Mouse (Mus musculus) gastrocnemius, adult 18-20 months (tissue): ENCODE results near the gene Cdc26. TPM values are rescaled to one million over a fixed set of nuclear protein-coding genes. Genes with fewer than 3 reads are reported as not detected.

Experiments used
- DNase-seq: peaks from one replicate; pipeline ENCODE4 v3.0.0; 2021; ENCODE audit warnings: low spot score
- total RNA-seq, 2 experiments: library from RNA; stranded (reverse); gene quantifications; 2 replicates each; pipeline ENCODE4 v1.2.3; 2021

The Cdc26 gene
- total RNA-seq, 2 experiments from 2014 or later: 50.0 to 51.6 TPM

DNA sequence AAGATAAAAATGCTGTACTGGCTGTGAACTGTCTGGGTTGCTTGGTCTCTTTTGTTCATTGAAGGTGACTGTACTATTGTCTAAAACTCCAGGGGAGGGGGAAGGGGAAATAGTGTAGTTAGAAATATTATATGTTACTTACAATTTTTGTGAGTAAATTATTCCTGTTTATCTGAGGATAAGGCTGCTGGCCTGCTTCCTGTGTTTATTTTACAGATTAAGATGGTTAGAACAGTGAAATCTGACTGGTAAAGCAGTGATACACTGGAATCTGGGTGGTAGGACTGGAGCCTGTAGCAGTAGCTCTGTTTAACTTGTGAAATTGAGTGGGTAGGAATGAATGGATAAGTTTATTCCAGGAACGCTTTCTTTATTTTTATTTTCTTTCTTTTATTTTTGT, 46.4 kb downstream of the Cdc26 start:
- no peak for DNase-seq

DNA sequence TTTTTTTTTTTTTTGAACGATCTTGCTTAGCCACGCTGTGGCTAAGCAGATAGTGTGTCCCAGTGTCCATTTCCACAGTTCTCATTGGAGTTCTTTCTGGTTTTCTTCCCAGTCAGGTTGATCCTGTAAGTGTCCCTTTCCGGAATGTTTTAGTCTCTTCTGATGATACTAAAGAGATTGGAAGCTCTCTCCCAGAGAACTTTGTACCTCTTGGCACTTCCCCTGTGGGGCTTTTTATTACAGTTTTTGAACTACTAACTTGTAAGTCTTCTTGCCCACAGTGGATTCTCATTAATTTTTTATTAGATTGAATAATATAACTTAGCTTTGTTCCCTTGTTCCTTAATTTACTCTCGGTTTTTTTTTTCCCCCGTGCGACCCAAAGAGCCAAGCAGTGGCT, 46.9 kb downstream of the Cdc26 start:
- no peak for DNase-seq

DNA sequence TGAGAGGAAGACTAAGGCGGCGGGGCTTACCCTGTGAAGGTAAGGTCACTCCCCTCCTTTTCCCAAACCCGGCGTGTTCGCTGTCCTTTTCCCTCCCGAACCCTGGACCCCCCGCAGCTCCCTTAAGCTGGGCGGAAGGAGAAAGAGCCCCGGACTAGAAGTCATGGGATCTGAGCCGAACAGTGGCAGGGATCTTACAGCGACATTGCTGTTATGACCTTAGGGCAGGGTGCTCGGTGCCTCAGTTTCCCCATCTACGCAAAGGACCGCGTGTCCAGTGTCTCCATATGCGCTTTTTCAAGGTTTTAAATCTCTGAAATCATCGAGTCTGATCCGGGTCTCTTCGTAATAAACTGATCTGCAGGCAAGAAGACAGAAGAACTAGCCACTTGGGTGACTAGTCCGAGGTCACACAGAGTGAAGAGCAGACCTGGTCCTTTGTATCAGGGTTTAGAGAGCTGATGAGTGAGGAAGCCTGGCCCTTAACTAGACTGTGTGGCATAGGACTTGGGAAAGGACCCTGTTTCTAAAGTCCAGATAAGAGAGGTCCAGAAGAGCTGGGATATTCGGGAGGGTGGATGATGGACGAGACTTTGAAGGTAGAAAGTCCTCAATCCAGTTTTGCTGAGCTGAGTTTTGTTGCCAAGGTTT, 47.5 kb downstream of the Cdc26 start:
- DNase-seq: no peak

DNA sequence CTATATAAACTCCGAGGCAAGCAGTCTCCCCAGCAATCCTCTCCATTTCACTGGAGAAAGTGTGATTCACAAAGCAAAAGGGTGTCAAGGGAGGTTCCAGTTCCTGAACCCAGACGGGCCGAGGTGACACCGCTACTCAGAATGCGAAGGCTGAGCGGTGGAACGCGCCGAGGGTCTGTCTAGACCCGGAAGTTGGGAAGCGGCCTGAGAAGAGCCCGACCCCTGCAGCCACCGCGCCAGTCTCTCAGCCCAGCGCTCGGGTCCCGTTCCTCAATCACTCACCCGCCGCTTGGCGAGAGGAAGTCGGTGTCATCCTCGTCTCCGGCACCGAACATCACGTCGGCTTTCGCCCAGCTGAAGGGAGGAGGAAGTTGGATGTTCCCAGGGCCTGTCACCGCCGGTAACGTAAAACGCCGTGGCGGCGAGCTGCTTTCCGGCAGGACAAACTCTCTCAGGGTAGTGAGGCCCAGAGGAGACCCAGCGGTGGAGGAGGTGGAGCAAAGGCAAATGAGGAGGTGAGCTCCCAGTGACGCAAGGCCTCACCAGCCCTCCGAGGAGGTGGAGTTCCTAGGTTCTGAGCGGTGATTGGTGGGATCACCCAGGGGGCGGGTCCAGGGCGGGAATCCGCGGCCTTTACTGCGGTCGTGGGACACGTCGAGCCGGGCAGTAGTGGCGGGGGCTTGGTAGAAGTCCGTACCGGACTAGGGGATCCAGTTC, 48.2 kb downstream of the Cdc26 start, which contains the start of the genes Fkbp15 and Slc31a1:
Fkbp15 (minus strand) TSS at position 461 of the 717 bp plus-strand sequence.
Slc31a1 (plus strand) TSS at position 640 of the 717 bp plus-strand sequence.
- peak; percentile 97 for DNase-seq

DNA sequence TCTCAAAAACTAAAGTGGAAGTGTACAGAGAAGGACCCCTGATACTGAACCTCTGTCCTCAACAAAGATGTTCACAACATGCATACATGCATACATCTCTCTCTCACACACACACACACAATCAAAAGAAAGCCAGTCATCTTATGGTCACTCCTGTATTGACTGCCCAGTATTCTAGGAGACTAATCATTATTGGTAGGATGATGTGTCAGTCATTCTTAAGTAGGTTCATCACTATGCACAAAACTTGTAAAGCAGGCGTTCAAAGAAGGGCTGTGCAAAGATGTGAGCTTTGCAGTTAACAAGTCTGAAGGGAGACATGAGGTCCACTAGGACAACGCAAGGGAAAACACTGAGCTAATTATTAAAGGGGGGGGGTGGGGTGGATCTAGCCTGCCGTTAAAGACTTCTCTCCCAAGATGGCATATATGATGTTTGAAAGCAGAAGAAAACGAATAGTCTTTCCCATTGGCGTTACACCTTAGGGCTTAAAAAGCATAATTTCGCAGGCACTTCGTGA, 49.1 kb downstream of the Cdc26 start:
- no peak for DNase-seq

DNA sequence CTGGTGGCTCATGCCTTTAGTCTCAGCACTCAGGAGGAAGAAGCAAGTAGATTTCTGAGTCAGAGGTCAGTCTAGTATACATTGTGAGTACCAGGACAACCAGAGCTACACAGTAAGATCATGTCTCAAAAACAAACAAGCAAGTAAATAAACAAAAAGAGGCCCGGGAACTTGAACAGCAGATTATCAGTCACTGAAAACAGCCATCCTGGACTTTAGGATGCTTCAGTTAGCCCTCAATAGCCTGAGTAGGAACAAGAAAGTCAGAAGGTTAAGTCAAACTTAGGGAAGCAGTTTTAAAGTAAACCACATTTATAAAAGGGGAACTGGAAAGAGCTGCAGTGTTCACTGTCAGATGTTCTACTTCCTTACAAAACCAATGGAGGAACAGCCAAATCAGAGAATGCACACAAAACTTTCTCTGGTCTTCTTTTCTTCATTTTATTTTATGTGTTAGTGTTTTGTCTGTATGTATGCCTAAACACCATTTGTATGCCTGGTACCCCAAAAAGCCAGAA, 50.8 kb downstream of the Cdc26 start:
- no peak for DNase-seq

DNA sequence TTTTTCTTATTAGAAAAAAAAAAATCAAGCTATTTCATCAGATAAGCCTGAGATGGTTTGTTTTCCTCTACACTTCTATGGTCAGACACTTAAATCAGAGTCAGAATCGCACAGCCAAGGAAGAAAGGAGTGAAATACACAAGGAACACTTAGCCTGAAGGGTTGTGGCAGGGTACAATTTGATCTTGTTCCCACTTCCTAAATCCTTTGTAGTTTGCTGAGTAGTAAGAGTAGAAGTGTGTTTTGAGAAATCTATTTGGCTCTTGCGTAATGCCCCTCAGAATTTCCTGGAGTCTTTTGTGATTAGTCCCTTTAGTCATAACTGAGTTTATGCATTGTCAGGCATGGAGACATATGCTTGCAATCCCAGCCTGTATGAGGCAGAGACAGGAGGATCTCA, 59.1 kb downstream of the Cdc26 start:
- DNase-seq: no peak

DNA sequence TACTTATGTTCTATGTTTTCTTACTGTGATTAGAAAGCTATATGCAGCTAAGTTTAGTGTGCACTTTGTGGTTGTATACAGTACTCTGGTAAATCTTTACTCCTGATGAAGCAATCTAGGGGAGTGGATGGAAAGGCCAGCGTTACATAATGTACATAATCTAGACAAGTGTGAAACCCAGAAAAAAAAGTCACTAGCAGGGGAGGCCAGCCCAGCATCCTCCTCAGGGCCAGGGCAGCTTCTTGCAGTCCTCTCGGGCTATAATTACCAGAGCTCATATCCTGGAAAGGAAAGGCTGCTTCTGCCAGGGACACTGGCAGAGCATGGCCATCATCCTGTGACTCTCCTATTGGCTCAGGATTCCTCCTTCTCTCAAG, 60.1 kb downstream of the Cdc26 start:
- peak; percentile 33 for DNase-seq

DNA sequence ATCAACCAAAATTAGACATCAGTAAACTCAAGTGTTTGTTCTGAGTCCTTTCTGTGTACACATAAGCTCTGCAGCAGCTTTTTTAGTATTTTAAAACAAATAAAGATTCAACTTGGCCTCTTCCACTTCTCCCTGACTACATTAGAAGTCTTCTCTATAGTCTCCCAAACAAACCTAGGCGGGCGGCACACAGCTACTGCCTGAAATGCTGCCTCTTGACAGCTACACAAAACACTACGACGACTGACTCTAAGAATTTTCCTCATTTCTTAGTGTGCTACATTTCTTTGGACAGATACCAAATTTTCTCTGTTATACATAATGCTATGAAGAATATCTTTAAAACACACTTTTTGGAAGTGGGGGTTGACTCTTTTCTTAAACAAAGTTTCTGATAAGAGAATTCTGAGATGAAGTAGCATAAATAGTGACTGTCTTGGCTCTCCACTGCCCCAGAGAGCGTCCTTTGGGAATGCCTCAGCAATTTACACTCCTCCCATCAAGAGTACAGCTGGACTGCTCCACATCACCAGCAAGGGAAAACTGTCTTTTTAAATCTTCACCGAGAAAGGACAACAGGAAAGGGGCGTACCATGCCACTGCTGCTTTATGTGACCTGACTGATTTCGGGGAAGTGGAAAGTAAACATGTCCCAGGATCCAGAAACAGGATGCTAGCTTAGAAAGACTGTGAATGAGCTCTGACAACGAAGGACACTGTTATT, 60.7 kb downstream of the Cdc26 start:
- DNase-seq: no peak

DNA sequence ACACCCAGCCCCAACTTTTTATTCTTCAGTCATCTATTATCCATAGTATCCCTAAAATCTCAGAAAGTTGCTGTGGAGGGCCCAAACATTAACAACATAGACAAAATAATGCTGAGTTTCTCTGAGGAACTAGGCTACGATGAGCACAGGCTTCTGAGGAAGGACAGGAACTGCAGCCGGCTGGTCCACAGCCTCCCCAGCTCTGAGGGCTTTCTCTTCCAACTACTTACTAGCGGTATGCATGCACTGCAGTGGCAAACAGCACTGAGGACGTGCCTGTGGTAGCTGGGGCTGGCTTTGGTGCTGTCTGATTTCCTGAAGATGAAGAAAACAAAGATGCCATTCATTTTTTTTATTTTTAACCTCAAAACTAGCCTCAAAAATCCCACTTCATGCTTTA, 62.6 kb downstream of the Cdc26 start:
- DNase-seq: no peak

DNA sequence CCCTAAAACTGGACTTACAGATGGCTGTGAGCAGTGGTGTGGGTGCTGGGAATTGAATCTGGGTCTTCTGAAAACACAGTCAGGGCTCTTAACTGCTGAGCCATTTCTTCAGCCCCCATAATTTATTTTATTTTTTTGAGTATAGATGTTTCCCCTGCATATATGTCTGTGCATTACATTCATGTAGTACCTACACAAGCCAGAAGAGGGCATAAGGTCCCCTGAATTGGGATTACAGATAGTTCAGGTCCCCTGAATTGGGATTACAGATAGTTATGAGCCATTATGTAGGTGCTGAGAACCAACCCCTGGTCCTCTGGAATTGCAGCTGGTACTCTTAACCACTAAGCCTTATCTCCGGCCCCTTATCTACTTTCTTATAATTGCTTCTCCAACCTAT, 64.4 kb downstream of the Cdc26 start:
- no peak for DNase-seq

DNA sequence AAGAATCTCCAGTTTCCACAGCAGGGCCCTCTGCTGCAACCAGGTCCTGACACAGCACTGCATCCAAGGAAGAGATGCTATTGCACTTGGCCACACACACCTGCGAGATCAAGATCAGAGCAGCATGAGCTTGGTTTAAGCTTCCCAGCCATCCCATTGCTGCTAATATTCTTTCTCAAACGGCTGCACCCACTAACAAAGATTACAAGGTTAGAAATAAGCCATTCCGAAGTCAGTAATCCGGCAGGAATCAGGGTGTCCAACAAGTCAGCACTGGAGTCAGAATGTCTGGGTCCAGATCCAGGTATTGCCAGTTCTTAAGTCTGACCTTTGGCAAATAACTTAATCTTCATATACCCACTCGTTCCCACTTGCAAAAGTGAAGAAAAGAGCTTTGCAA, 69.9 kb downstream of the Cdc26 start:
- DNase-seq: no peak

Other genes with a start within 250 kb of the Cdc26 start
- gene Zfp37, start 177.6 kb downstream of the Cdc26 start, total RNA-seq: 1 to 10 TPM in 1 of 2 experiments, under 1 TPM in 1; 0.82 to 1.3 TPM
- 1 to 10 TPM; 5.3 to 6.2 TPM for gene Slc31a2, start 146.1 kb downstream of the Cdc26 start, total RNA-seq
- gene Fkbp15, start 48.1 kb downstream of the Cdc26 start, total RNA-seq: 10 to 100 TPM; 11.5 to 11.6 TPM
- gene Slc31a1, start 47.9 kb downstream of the Cdc26 start, total RNA-seq: 1 to 10 TPM; 8.5 to 9.7 TPM
- gene Prpf4, start 155 bp upstream of the Cdc26 start, total RNA-seq: 10 to 100 TPM; 16.1 to 17.3 TPM
- gene Rnf183, start 26.6 kb upstream of the Cdc26 start, total RNA-seq: not detected
- under 1 TPM; 0.25 to 0.64 TPM for gene Wdr31, start 62.3 kb upstream of the Cdc26 start, total RNA-seq
- gene Bspry, start 71.4 kb upstream of the Cdc26 start, total RNA-seq: not detected
- 1 to 10 TPM; 1.1 to 1.3 TPM for gene Hdhd3, start 94.8 kb upstream of the Cdc26 start, total RNA-seq
- gene Alad, start 111.3 kb upstream of the Cdc26 start, total RNA-seq: 10 to 100 TPM; 29.5 to 32.4 TPM
- gene Pole3, start 116.4 kb upstream of the Cdc26 start, total RNA-seq: 10 to 100 TPM; 14.4 to 14.8 TPM
- gene 4933430I17Rik, start 116.7 kb upstream of the Cdc26 start, total RNA-seq: under 1 TPM in 1 of 2 experiments, not detected in 1; 0.11 TPM
- gene Rgs3, start 151.2 kb upstream of the Cdc26 start, total RNA-seq: 1 to 10 TPM; 7.4 to 9.3 TPM